Mouse (Mus musculus) hindbrain, embryonic 10.5 days (tissue): ENCODE measurements around the gene Slc24a3. TPM values are rescaled to one million over a fixed set of nuclear protein-coding genes. Genes with fewer than 3 reads are reported as not detected.
A peak's percentile ranks its signal among the peaks of the same experiment; 100 is the strongest.

Experiments
- DNase-seq: peaks from one replicate; pipeline ENCODE4 v3.0.0-alpha.2; 2017; ENCODE audit warnings: low spot score
- H3K27ac ChIP-seq: fragments of 300-500 bp; sonication (generic); 2 replicates; pipeline ENCODE4 v1.5.1; 2016; ENCODE audit warnings: mild to moderate bottlenecking, moderate library complexity
- H3K27me3 ChIP-seq: fragments of 300-500 bp; sonication (generic); 2 replicates; pipeline ENCODE4 v1.6.1; 2016; ENCODE audit warnings: mild to moderate bottlenecking; ENCODE audit not compliant: poor library complexity, insufficient read depth, severe bottlenecking
- H3K36me3 ChIP-seq: fragments of 300-500 bp; sonication (generic); 2 replicates; pipeline ENCODE4 v1.6.1; 2016; ENCODE audit warnings: mild to moderate bottlenecking, moderate library complexity
- H3K4me1 ChIP-seq: fragments of 300-500 bp; sonication (generic); replicated peaks from 2 replicates; pipeline ENCODE4 v1.6.1; 2016; ENCODE audit warnings: mild to moderate bottlenecking
- H3K4me3 ChIP-seq: fragments of 300-500 bp; sonication (generic); 2 replicates; pipeline ENCODE4 v1.5.1; 2016; ENCODE audit warnings: mild to moderate bottlenecking, moderate library complexity
- H3K9me3 ChIP-seq: fragments of 300-500 bp; sonication (generic); 2 replicates; pipeline ENCODE4 v1.6.1; 2016; ENCODE audit warnings: mild to moderate bottlenecking, moderate library complexity
- WGBS: fragments of 180-500 bp; shearing (Covaris S2); methylation state at CpG from one replicate; pipeline ENCODE4 v1.1.7; 2016; 5-methylcytosine and 5-hydroxymethylcytosine counted together
- polyA plus RNA-seq: library from polyadenylated mRNA; unstranded; fragments of >200 nt; fragmentation: Nextera tagmentation; extraction: Ambion mirVana; gene quantifications from 2 replicates; pipeline ENCODE4 v1.2.1, GENCODE M21; 2016

Slc24a3 gene
- polyA plus RNA-seq, 1 experiment from 2014 or later, result 1.2 TPM

DNA sequence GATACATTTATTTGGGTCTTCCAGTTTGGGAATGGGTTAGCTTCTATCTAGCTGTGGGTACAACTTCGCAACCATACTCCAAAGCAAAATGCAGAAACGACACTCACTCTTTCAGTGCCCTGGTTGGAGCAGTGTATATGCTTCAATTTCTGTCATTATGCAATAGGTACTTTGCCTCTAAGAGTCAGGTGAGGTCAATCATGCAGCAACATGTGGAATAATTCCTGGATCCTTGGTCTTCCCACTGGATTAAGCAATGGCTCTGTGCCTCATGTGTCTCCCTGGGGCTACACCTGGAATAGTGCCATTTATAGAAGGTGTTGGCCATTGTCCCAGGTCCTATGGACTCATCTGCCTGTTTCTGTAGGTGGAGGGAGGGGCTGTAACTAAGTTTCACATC, 49.9 kb downstream of the Slc24a3 start:
- 96% methylated on average over 2 of the region's 2 CpGs for WGBS

DNA sequence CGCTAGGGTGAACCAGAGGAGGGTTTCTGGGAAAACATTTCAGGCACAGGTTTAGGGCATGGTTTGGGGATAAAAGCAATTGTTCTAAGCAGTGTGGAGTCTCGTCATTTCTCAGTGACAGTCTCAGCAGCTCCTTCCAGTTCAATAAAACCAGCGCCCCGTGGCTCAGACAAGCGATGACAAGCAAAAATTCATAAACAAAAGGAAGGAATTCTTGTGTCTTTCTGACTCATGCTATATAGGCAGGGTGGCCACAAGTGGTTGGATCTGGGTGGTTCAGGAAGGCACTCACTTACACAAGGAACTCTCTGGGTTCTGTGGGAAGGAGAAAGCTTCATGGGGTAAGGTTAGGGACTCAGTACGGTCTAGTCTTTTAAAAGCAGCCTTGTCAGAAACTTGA, 51.7 kb downstream of the Slc24a3 start:
- Histone ChIP-seq H3K9me3 (no peaks in the 10 kb centered on the region), H3K4me1 (no peaks in the 10 kb centered on the region), H3K27me3 (no peaks in the 10 kb centered on the region), H3K4me3 (no peak overlapping the region), H3K36me3 (no peaks in the 10 kb centered on the region), H3K27ac (no peak overlapping the region)
- DNase-seq, result no peak
- 75% methylated on average over 6 of the region's 6 CpGs for WGBS

More for the DNA sequence above, 49.9 kb downstream of the Slc24a3 start:
- no peaks in the 10 kb centered on the region for H3K36me3 ChIP-seq
- DNase-seq, result no peak
- H3K9me3 ChIP-seq, result no peaks in the 10 kb centered on the region
- no peak overlapping the region for H3K27ac ChIP-seq
- H3K4me3 ChIP-seq, result no peak overlapping the region
- no peaks in the 10 kb centered on the region for H3K4me1 ChIP-seq
- H3K27me3 ChIP-seq, result no peaks in the 10 kb centered on the region

DNA sequence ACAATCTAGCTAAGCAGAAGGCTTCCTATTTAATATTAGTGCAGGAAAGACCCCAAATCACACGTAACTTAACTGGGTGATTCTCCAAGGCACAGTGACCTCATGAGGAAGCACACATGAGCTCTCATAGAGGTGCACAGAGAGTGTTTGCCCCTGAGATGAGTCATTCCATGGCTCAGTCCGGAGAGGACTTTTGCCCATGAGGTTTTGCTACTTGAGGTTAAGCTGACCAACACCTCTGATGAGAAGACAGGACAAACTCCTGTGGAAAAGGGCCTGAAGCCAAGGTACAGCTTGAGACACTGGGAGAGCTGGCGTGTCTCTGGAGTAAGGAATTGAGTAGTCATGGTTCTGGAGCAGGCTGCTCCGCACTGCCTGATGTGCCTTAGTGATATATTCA, 56.1 kb downstream of the Slc24a3 start:
- H3K4me3 ChIP-seq, result no peak overlapping the region
- no peak overlapping the region for H3K27ac ChIP-seq
- H3K36me3 ChIP-seq, result no peaks in the 10 kb centered on the region
- 89% methylated on average over 4 of the region's 4 CpGs for WGBS
- DNase-seq, result no peak
- no peaks in the 10 kb centered on the region for H3K27me3 ChIP-seq
- peaks cover 7% of the 10 kb centered on the region; the same call in 1 of the 2 replicates for H3K4me1 ChIP-seq
- no peaks in the 10 kb centered on the region for H3K9me3 ChIP-seq

DNA sequence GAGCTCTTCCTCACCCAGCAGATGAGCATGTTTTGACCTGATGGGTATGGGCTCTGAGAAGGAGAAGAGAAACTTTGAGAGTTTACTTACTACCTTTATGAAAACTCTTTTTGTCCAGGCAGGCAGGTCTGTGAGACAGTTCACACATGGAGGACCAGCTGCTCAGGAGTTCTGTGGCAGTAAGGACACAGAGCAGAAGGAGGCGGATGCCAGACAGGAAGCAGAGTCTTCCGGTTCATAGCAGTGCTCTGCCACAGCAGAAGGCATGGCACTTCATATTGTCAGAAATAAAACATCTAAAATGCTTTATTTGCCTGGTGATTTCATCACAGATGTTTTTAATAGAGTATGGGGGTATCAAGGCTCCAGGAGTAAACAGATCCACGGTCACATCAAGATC, 58.1 kb downstream of the Slc24a3 start:
- no peak for DNase-seq
- peaks cover 7% of the 10 kb centered on the region; the same call in 1 of the 2 replicates for H3K4me1 ChIP-seq
- H3K27me3 ChIP-seq, result no peaks in the 10 kb centered on the region
- H3K27ac ChIP-seq, result peak overlapping the region; percentile 59; the same call in 1 of the 2 replicates
- no peaks in the 10 kb centered on the region for H3K9me3 ChIP-seq
- 78% methylated on average over 3 of the region's 3 CpGs for WGBS
- H3K36me3 ChIP-seq, result no peaks in the 10 kb centered on the region
- H3K4me3 ChIP-seq, result no peak overlapping the region

DNA sequence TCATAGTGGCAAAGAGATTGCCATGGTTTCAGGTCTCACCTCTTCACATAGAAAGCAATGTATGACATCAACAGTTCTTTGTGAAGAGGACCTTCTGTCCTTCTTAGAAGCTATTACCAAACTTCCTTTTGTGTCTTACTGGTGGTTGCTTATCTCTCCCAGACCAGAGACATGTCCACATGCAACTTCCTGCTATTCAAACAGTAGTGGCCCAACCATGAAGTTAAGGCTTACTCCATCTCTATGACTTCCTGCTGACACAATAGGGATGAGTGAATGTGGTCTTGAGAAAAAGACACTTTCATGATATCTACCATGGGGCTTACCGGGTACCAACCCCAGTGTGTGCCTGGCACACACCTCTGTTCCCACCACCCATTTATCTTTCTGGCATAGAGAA, 58.5 kb downstream of the Slc24a3 start:
- no peak overlapping the region for H3K27ac ChIP-seq
- no peaks in the 10 kb centered on the region for H3K27me3 ChIP-seq
- 95% methylated on average over 1 of the region's 1 CpGs for WGBS
- DNase-seq, result no peak
- no peaks in the 10 kb centered on the region for H3K36me3 ChIP-seq
- H3K4me1 ChIP-seq, result peaks cover 7% of the 10 kb centered on the region; the same call in 1 of the 2 replicates
- H3K9me3 ChIP-seq, result no peaks in the 10 kb centered on the region
- H3K4me3 ChIP-seq, result no peak overlapping the region

DNA sequence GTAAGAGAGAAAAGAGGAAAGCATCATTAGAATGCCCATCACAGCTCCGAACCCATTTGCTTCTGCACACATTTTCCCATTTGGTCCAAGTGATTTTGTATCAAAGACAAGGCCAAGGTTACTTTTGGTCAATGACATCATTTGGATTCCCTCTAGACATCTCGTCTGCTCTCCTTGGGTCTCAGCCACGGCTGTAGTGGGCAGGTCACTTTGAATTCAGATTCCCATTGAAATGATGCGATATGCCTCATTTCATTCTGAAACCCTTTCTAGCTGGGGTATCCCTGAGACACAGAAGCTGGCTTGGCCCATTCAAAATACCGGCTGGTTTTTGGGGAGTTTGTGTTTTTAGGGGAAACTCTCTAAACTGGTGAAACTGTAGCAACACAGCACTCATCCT, 59.8 kb downstream of the Slc24a3 start:
- Histone ChIP-seq H3K4me1 (peaks cover 7% of the 10 kb centered on the region; the same call in 1 of the 2 replicates), H3K9me3 (no peaks in the 10 kb centered on the region), H3K36me3 (no peaks in the 10 kb centered on the region), H3K4me3 (no peak overlapping the region), H3K27ac (no peak overlapping the region), H3K27me3 (no peaks in the 10 kb centered on the region)
- 86% methylated on average over 5 of the region's 5 CpGs for whole genome bisulfite sequencing
- no peak for DNase-seq

DNA sequence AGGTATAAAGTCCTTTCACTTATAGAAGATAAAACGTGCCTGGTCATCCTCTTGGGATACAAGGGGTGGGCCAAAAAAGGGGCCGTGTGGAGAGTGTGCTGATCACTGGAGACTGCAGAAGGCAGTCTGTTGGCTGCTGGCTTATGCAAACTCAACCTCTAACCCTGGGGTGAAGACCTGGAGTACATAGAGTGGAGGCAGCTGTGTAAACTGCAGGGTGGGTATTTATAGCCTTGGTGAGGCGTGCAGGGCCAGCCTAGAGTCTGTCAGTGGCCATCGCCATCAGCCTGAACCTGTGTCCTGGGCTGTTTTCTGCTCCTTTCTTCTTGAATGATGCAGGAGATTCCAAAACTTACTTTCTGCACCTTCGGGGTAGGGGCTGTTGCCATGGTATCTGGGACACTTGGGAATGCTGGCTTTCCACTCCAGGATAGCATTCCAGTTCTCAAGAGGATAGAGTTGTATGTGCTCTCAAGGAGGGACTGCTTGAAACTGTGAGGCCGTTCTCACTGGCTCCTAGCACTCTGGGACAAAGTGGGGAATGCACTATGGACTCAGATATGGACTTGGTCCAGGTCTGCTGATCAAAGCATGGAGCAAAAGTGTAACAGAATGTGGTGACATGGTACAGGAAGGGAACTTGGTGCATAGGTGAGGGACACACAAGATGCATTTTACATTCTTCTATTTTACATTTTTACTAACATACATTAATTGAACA, 65.4 kb downstream of the Slc24a3 start:
- H3K36me3 ChIP-seq, result no peaks in the 10 kb centered on the region
- H3K4me3 ChIP-seq, result no peak overlapping the region
- H3K4me1 ChIP-seq, result peaks cover 17% of the 10 kb centered on the region
- no peak overlapping the region for H3K27ac ChIP-seq
- peak; percentile 42 for DNase-seq
- H3K27me3 ChIP-seq, result no peaks in the 10 kb centered on the region
- WGBS, result 36% methylated on average over 6 of the region's 6 CpGs
- H3K9me3 ChIP-seq, result no peaks in the 10 kb centered on the region

DNA sequence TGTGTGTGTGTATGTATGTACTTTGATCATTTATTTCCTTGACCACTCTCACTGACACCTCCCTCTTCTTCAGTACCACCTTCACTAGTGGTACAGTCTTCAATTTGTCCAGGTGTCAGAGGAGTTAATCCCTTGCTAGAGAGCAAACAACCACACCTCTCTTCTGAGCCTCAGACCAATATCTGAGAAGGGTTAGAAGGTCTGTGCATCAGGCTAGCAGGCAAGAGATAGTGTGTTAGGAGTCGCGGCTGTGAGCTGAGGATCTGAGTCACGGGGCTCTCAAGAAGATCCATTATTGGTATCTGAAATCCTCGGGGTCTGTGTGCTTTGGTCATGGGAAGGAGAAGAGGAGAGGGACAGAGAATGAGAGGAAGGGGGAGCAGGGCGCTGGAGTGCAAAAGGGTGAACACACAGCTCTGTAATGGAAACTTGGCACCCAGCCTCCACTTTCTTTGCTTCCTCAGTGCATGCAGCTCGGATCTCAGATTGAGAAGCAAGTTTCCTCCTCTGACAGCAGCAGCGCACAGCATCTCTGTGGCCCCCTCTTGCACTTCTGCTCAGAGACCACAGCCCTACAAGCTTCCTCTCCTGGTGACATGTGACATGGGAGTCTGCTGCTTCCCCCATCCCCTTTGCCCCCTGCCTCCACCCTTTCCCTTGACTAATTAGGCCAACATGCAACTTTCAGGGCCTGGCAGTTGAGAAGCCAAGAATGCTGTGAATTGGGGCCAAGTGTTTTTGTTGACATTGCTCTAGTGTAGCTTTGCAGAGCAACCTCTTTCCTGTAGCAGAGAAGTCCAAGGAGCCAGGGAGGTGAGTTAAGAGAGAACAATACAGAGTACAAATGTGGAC, 66.2 kb downstream of the Slc24a3 start:
- peak; percentile 12 for DNase-seq
- no peak overlapping the region for H3K4me3 ChIP-seq
- H3K9me3 ChIP-seq, result no peaks in the 10 kb centered on the region
- peaks cover 17% of the 10 kb centered on the region for H3K4me1 ChIP-seq
- no peaks in the 10 kb centered on the region for H3K36me3 ChIP-seq
- no peak overlapping the region for H3K27ac ChIP-seq
- 69% methylated on average over 7 of the region's 7 CpGs for WGBS
- H3K27me3 ChIP-seq, result no peaks in the 10 kb centered on the region

DNA sequence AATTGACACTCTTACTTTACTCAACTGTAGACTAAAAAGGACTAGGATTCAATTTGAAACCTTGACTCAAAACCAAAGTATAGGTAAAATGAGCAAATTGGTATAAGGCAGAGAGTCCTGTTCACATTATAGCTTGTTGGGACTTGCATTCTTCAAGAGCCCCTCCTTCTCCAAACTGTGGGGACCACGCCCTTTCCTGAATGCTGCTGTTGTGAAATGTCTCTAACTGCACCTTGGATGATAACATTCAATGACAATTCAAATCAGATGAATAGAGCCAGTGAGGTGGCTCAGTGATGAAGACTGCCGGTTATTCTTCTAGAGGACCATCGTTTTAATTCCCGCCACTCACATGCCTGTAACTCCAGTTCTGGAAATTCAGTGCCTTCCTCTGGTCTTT, 78.8 kb downstream of the Slc24a3 start:
- no peak for DNase-seq
- Histone ChIP-seq H3K9me3 (no peaks in the 10 kb centered on the region), H3K27ac (no peak overlapping the region), H3K4me1 (no peaks in the 10 kb centered on the region), H3K27me3 (no peaks in the 10 kb centered on the region), H3K36me3 (no peaks in the 10 kb centered on the region), H3K4me3 (no peak overlapping the region)
- 90% methylated on average over 4 of the region's 4 CpGs for WGBS

DNA sequence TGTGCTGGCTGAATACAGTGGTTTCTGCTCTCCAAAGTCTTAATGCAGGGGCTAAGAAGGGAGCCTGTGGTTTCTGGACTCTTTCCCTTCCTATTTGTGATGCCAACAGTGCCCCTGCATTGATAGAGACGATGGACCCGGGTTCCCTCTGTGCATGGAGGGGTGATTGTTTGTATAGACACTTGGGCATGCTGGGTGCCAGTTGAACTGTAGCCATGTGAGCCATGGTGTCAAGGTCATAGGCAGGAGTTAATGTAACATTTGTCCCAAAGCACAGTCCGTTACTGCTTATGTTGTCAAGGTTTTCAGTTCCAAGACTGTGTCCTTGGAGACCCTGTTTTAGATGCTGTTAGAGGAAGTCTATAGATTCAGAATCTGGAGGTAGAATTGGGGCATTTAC, 80.6 kb downstream of the Slc24a3 start:
- no peaks in the 10 kb centered on the region for H3K36me3 ChIP-seq
- no peak overlapping the region for H3K27ac ChIP-seq
- no peaks in the 10 kb centered on the region for H3K9me3 ChIP-seq
- 87% methylated on average over 3 of the region's 3 CpGs for WGBS
- no peaks in the 10 kb centered on the region for H3K27me3 ChIP-seq
- DNase-seq, result no peak
- H3K4me1 ChIP-seq, result no peaks in the 10 kb centered on the region
- H3K4me3 ChIP-seq, result no peak overlapping the region

DNA sequence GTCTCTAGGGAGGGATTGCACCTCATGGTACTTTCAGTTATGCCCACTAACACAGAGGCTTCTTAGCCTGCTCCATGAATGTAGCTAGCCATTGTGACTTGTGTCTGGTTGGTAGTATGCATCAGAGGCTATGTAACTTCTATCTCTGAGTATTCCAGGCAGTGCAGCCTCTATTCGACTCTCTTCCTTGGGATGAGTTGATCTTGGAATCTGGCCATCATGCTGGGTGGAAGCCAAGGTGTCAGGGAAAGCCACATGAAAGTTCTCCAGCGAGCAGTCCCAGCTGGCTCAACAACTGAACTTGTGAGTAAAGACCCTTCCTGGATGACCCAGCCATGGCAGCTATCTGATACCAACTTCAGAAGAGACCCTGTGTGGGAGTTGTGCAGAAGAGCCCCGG, 89.8 kb downstream of the Slc24a3 start:
- Histone ChIP-seq H3K27ac (no peak overlapping the region), H3K4me1 (no peaks in the 10 kb centered on the region), H3K27me3 (no peaks in the 10 kb centered on the region), H3K36me3 (no peaks in the 10 kb centered on the region), H3K9me3 (no peaks in the 10 kb centered on the region), H3K4me3 (no peak overlapping the region)
- no peak for DNase-seq
- 83% methylated on average over 3 of the region's 3 CpGs for WGBS

DNA sequence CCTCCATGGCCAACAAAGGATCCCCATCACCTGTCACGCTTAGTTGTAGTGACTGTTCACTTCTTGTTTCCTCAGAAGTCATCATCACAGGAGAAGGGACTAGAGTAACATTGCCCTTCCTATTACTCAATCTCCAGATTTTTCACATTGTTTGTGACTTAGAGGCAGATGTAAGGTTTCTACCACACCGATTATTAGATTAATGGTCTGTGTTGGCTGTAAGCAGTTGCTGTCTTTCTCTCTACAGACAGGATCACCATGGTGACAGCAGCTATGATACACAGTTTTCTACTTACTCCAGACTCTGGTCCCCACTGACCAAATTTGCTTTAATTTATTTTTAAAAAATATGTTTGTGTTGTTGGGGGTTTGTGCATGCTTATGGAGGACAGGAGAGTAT, 90.3 kb downstream of the Slc24a3 start:
- Histone ChIP-seq H3K9me3 (no peaks in the 10 kb centered on the region), H3K4me3 (no peak overlapping the region), H3K36me3 (no peaks in the 10 kb centered on the region), H3K27me3 (no peaks in the 10 kb centered on the region), H3K4me1 (no peaks in the 10 kb centered on the region), H3K27ac (no peak overlapping the region)
- DNase-seq, result no peak
- 94% methylated on average over 2 of the region's 2 CpGs for whole genome bisulfite sequencing

DNA sequence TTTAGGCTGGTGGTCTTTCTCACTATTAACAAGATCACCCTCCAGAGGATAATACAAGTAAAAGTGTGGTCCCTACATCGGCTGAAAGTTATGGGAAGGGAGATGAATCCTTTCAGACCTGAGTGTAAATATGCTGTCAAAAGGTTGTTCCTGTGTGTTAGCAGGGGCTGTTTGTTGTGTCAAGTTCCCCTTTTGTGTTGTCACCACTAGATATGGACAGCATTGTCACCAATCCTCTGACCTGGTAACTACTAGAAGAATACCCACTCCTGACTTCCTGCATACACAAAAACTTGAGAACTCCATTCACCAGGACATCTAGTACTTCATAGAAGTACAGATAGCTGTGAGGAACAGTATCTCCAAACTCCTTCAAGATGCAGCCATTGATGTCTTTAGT, 93.0 kb downstream of the Slc24a3 start:
- Histone ChIP-seq H3K9me3 (no peaks in the 10 kb centered on the region), H3K36me3 (no peaks in the 10 kb centered on the region), H3K4me3 (no peak overlapping the region), H3K27ac (no peak overlapping the region), H3K27me3 (no peaks in the 10 kb centered on the region), H3K4me1 (no peaks in the 10 kb centered on the region)
- DNase-seq, result no peak
- WGBS, result 86% methylated on average over 1 of the region's 1 CpGs
